Mouse (Mus musculus) heart, postnatal 36 days (tissue): ENCODE results near the gene Slc50a1. TPM values are rescaled to one million over a fixed set of nuclear protein-coding genes. Genes with fewer than 3 reads are reported as not detected.

Experiments used
- DNase-seq, 2 experiments: peaks; one replicate each; pipeline ENCODE4 v3.0.0; 2021 to 2022
- intact Hi-C: fragments of 180-260 bp; cut with DNase I; formaldehyde crosslinking; loops from one replicate; pipeline ENCODE4 v1.15.1; 2025
- total RNA-seq, 2 experiments: library from RNA; stranded (reverse); gene quantifications; 2 replicates each; pipeline ENCODE4 v1.2.3; 2021

The Slc50a1 gene
- 10 to 100 TPM; 20.5 to 23.0 TPM for total RNA-seq

DNA sequence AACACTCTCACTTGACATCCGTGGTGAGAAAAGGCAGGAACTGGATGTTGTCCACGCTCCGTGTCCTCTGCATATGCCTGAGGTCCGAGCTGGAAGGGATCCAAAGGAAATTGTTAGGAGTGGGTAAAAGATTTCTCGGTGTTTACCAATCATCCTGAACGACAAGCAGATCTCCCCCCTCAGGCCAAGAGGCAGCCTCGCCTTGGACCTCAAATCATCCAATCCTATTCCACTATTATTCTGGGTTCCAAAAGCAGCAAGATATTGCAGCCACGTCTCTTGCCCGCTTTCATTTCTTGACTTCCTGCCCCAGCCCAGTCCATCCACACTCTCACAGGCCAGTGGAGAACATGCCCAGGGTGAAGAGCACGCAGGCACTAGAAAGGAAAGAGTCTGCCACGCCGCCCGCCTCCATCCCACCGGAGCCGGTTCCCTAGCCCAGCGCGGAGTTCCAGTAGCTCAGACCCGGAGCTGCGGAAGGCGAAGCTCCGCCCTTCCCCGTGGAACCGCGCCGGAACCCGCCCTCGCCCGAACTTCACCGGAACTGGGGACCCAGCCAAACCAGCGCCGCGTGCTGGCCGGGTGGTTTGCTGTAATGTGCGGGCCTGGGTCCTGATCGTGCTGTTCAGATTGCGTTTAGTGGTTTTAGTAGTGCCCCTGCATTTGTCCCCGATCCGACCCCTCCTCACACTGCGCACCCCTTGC, at the start of gene Slc50a1:
Gene Slc50a1, minus strand, starts transcription at position 520 of the 705 bp plus-strand sequence.
- peak; percentile 92 to 93 for DNase-seq
- intact Hi-C loops: no loop called here

DNA sequence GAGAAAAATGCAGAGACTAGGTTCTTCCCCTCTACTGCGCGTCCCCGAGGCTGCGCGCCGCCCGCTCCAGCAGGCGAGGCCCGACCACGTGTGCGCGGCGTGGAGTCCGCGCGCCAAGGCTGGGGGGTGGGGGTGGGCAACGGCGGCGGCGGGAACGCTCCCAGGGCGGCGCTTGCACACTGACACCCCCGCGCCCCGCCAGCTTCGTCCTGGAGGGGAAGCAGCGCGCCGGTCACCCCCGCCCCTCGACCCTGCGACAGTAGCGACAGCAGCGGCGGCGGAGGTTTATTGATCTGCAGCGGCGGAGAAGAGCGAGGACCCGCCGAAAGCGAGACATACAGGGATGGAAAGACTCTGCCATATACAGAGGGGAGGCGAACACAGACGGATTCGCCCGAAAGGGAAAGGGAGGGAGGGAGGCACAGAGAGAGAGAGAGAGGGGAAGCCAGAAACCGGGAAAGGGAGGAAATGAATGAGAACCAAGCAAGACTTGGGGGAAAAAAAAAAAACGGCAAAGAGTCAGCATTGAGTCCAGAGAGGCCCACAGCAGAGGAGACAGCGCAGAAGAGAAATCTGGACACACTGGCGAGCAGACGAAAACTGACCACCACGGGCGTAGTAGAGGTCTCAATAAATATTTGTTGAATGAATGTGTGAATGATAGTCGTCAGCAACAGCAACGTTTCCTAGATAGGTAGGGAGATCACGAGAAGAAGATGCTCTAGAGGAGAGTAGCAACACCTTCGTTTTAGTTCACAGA, 49.4 kb upstream of the Slc50a1 start:
- intact Hi-C loops: no loop called here
- no peak for DNase-seq

DNA sequence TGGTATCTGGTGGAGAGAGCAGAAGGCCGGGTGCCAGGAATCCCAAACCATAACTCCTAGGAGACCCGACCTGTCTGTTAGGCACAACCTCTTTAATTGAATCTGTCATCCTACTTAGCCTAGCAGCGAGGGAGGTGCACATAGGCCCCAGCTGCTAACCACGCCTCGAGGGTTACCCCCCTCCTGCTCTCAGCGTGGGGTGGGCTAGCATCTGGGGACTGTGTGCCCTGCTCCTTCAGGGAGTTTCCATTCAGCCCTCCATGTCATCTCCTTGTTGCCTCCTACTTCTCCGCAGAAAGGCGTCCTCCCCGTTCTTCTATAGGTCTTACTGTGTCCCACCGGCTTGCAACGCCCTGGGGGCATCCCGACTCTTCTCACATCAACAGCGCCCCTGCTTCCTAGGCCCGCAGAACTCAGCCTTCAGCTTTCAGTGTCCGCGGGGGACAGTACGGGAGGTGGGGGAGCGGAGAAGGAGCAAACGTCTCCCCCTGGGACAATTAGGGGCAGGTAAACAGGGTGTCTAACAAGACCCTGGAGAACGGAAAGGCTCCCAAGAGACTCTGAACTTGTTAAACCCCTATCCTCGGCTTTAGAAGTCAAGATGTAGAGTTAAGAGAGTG, 48.7 kb upstream of the Slc50a1 start:
- intact Hi-C loops: no loop called here
- DNase-seq: no peak

DNA sequence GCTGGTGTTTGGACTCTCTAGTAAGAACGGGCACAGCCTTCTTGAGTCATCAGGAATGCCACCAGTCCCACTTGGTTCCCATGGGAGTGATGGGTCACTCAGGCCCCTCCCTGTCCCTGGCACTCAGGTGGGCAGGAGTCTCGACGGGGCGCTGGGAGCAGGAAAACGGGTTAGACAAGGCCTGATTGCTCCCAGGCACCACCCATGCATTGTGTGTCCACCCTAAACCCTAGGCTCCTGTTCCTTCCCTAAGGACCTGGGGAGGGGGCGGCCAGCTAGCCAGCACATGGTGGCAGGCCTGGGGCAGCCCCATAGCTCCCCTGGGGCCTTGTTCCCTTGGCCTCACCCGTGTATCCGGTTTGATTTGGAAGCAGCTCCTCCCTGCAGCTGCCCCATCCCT, 47.9 kb upstream of the Slc50a1 start:
- intact Hi-C loops: no loop called here

DNA sequence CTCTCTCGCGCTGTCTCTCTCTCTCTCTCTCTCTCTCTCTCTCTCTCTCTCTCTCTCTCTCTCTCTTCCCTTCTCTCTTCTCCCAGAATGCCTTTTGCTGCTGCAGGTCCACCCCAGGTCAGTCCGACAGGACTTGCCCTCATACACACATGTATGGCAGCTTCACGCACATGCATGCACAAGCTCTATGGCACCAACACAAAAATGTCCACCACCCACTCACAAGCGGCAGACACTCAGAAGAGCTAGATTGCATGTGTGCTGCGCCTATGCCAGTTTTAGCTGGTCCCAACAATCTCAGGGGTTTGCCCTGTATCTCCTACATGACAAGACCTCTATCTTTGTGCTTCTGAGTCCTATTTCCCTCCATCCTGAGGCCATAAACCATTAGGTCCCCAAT, 46.9 kb upstream of the Slc50a1 start:
- no peak for DNase-seq
- intact Hi-C loops: loop anchor here (1.0 kb wide), 3 partner anchors 20 to 169 kb away; no protein-coding TSS in a partner anchor

More for the DNA sequence above, 47.9 kb upstream of the Slc50a1 start:
- DNase-seq: no peak

DNA sequence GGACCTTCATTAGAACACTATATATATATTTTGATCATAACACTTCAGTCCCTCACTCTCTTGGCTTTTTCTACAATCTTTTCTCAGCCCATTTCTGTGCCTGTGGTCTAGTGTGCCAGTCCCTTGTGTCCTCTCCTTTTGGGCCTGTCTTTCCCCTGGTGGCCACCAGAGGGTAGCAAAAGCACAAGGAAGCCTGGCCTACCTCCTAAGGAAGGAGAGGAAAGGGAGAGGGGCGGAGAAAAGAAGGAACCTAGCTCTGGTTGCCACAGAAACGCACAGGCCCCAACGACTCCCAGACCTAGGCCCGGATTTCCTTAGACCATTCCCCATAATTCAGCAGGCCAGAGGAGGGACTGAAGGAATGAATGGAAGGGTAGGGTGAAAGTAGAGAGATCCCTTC, 46.5 kb upstream of the Slc50a1 start:
- peak; percentile 85 to 88 for DNase-seq
- intact Hi-C loops: loop anchor here (1.0 kb wide), 3 partner anchors 20 to 169 kb away; no protein-coding TSS in a partner anchor

DNA sequence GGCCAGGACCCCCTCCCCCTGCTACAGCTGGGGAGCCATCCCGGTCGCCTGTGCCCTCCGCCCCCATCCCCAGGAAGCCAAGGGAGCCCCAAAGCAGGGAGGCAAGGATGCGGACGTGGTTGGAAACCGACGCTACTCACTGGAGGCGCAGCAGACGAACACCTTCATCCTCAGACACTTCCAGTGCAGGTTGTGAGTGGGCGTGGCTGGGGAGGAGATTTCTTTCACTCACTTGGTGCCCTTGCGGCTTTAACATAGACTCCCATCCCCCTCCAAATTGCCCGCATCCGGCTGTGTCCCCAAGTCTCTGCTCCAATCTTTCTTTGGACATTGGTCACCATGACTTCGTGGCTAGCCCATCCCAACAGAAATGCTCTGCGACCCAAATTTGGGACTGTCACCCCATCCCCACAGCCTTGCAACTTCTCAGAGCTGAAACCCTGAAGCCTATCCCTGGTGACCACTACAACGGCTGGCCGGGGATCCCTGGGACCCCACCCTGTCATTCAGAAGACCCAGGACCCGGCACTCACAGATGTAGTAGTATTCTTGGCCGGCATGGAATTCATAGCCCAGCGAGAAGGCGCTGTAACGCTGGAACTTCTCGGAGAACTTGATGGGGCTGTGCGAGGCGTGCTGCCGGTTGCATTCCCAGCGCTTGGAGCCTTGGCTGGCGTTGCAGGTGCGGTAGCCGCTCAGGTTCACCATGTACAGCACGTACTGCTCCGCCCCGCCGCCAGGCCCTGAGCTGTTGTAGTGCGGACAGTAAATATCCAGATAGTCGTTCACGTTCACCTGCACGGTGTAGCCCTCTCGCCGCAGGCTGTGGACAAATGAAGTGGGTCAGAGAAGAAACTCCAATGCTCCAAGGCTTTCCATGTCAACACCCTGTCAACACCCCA, 45.8 kb upstream of the Slc50a1 start:
- intact Hi-C loops: no loop called here
- DNase-seq: no peak

DNA sequence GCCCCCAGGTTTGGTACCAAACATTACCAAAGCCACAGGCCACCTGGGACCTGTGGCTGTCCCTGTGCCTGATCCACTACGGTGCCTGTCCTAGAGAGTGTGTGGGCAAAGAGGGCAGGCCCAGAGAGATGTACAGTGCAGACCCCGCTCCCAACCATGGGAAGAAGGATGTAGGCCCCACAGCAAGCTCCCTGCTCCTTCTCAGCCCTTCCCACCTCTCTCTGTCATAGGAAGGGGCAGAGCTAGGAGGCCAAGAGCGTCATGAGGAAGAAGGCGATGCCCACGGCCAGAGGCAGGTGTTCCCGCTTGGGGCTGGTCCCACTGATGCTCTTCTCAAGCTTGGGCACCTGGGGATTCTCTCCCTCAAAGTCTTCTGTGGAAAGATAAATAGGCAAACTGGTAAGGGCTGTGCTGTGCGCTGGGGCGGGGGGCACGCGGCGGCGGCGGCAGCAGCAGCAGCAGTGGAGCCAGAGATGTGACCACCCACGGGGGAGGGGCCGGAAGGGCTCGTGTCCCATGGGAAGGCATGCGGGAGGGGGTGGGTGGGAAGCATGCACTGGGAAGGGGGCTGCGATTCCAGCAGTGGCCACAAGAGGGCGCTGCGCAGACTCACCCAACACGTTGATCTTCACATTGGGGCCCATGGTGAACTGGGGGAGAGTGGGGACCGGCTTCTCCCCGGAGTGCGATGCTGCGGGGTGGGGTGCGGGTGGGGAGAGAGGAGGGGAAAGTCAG, 45.0 kb upstream of the Slc50a1 start:
- intact Hi-C loops: no loop called here
- peak; percentile 81 to 87 for DNase-seq

DNA sequence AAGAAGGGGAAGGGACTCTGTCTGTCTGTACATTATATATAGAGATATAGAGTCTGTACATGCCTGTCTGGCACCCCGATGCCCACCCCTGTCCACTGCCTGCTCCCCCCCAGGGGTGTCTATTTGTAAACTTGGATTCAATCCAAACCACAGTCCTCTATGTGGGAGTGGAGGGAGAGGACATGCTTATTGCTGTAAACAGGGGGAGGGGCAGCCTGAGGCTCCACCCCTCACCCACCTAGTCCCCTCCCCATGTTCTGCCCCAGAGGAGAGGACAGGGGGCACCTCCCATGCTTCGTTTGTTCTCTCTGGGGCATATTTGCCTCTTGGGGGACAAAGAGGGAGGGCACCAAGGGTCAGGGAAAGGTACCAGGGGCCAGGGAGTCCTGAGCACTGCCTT, 44.4 kb upstream of the Slc50a1 start:
- intact Hi-C loops: no loop called here
- no peak for DNase-seq

DNA sequence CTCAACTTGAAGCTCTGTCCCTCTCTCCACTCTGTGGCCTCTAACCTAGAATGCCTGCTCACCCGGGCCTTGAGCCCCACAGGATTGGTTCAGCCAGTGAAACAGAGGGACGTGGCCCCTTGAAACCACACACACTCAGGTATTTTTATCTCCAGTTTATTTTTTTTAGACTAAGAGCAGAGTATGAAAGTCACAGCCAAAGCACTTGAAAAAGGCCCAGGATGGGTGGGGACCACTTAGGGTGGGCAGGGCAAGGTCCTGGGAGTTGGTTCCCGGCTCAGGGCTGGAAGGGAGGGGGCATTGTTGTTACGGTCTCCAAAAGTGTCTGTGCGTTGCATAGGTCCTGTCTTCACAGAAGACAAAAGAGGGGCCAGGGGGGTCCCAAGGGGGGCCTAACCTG, 44.0 kb upstream of the Slc50a1 start:
- no peak for DNase-seq
- intact Hi-C loops: no loop called here

DNA sequence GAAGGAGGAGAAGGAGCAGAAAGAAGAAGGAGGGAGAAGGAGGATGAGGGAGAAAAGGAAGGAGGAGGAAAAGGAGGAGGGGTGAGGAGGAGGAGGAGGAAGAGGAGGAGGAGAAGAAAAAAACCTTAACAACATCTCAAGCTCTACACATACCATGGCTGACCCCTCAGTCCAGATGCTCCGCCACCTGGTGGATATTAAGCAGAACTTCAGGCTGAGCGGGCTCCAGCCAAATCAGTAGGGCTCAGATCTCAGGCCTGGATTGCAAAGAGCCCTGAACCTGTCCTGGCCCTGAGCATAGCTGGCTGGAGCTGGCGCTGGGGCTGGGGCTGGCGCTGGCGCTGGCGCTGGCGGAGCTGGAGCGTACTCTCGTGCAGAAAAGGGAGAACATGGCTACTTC, 37.7 kb upstream of the Slc50a1 start:
- DNase-seq: peak; percentile 68 to 71
- intact Hi-C loops: loop anchor here (1.0 to 10.0 kb wide), 3 partner anchors 19 to 193 kb away; no protein-coding TSS in a partner anchor

DNA sequence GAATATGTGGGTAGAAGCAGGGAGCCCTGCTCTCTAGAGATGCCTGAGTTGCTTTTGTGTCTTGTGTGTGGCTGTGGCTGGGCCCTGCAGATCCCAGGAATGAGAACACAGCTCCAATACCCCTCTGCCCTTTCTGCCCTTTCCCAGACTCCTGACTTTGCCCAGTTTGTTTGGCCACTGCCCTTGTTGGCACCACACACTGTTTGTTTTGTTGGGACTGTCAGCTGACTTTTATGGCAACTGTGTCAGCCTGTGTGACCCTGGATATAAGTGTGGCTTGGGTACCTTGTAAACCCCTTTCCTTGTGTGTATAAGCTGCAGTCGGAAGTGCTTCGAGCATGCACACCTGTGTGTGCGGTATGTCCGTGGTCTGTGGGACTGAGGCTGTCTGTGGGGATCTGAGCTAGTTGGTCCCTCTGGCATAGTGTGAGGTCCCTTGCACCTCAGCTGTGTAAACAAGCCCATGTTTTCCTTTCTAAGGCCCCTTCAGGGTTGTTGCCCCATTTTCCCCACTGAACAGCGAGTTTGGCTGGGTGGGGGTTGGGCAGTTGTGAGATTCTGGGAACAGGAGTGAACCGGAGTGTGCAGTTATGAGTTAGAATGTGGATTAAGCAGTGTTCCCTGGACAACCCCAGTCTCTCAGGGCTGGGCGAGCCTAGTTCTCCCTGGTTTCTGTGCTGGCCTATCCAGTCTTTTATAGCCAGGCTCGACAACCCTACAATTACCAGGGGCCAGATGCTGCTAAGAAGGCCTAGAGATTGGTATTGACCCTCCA, 35.4 kb upstream of the Slc50a1 start:
- intact Hi-C loops: loop anchor here (10.0 kb wide), 1 partner anchor 191 kb away; no protein-coding TSS in a partner anchor
- DNase-seq: no peak

DNA sequence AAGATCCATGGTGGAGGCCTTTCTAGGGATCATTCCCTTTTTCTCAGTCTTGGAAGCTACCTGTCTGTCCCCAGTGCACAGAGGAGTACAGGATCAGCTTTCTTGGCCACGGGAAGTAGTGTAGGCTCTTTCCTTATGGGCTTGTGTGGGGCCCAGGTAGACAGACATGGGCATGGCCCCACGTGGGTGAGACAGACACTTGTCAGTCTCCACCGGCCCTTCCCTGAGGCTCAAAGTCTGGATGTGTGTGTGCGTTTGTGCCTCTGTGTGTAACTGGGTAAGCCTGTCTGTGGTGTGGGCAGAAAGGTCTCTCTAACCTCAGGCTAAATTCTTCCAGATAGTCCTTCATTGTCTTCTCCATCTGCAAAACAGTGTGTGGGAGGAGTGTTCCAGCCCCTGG, 34.7 kb upstream of the Slc50a1 start:
- no peak for DNase-seq
- intact Hi-C loops: loop anchor here (10.0 kb wide), 1 partner anchor 190 kb away; no protein-coding TSS in a partner anchor

DNA sequence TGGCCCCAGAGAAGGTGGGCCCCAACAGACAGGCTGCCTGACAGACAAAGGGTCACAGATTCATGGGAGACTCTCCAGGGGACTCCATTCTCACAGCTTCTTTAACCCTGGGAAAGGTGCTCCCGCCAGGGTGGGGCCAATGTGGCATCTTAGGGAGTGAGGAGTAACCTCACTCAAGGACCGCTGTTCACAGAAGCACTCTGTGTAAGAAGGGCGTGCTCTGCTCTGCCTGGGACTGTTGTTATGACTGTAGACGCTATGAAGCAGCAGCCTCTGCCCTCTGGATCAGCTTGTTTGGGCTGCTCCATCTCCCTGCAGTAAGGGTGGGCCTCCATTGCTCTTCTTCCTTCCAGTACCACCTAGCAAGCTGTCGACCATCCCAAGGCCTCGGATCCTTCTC, 34.1 kb upstream of the Slc50a1 start:
- intact Hi-C loops: loop anchor here (10.0 kb wide), 1 partner anchor 190 kb away; no protein-coding TSS in a partner anchor
- DNase-seq: no peak

DNA sequence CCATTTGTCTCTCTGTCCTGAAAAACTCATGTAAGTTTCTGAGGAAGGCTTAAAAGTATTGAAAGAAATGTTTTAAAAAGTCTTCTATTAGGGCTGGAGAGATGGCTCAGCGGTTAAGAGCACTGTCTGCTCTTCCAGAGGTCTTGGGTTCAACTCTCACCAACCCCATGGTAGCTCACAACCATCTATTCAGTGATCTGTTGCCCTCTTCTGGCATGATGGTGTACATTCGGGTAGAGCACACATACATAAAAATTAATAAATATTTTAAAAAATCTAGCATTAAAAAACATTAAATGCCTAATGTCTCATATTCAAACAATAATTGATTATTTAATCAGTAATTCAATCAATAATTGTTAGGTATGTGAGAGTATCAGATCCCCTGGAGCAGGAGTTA, 30.1 kb upstream of the Slc50a1 start:
- intact Hi-C loops: loop anchor here (10.0 kb wide), 1 partner anchor 186 kb away; no protein-coding TSS in a partner anchor
- no peak for DNase-seq

DNA sequence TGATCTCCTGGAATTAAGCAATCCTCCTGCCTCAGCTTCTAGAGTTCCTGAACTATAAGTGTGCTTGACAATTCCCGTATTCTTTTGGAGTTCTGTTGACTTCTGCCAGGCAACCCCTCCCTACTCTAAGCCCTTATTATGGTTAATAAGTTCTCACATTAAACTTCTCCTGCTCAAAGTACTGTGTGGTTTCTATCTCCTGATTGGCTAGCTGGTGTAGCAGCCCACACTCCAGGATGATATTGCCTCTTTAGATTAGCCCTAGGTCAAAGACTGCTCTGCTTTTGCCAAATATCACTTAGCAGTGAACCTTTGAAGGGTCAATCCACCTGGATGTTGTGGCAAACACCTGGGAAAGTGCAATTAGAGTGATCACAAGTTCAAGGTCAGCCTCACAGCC, 29.7 kb upstream of the Slc50a1 start:
- no peak for DNase-seq
- intact Hi-C loops: loop anchor here (10.0 kb wide), 1 partner anchor 185 kb away; no protein-coding TSS in a partner anchor

DNA sequence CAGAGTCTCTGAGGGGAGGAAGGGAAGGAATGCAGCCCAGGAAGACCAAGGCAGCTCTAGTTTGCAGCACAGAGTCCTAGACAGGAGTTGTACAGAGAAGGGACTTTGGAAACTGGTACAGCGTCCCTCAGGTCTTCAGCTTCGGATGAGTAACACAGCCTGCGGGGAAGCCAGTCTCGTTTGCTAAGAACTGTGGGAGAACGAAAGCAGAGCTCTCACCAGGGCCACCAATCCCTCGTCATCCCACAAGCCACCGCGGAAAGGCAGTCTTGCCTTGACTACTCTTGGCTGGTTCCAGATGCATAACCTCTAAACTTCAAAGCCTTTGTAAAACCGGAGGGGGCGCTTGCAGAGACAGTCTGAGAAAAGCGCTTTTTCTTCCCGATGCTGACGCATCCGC, 29.1 kb upstream of the Slc50a1 start:
- no peak for DNase-seq
- intact Hi-C loops: no loop called here

DNA sequence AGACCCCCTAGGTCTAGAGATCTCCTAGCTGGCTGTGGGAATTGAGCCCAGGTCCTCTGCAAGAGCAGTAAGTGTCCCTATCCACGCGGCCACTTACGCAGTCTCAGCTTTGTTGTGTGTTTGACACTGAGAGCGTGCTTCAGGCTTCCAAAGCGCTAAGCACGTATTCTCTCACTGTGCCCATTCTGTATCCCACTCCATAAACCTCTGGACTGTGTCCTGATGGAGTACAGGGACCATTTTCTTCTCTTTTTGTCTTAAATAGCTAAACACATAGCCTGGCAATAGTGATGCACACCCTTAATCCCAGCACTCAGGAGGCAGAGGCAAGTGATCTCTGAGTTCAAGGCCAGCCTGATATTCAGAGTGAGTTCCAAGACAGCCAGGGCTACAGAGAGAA, 28.5 kb upstream of the Slc50a1 start:
- no peak for DNase-seq
- intact Hi-C loops: no loop called here
